Mouse (Mus musculus) kidney, postnatal 14 days (tissue): ENCODE results near the gene Ctcfl.
A peak's percentile ranks its signal among the peaks of the same experiment; 100 is the strongest.

Source experiments
- DNase-seq: peaks from one replicate; pipeline ENCODE4 v3.0.0; 2022; ENCODE audit warnings: mixed read lengths

Ctcfl gene

DNA sequence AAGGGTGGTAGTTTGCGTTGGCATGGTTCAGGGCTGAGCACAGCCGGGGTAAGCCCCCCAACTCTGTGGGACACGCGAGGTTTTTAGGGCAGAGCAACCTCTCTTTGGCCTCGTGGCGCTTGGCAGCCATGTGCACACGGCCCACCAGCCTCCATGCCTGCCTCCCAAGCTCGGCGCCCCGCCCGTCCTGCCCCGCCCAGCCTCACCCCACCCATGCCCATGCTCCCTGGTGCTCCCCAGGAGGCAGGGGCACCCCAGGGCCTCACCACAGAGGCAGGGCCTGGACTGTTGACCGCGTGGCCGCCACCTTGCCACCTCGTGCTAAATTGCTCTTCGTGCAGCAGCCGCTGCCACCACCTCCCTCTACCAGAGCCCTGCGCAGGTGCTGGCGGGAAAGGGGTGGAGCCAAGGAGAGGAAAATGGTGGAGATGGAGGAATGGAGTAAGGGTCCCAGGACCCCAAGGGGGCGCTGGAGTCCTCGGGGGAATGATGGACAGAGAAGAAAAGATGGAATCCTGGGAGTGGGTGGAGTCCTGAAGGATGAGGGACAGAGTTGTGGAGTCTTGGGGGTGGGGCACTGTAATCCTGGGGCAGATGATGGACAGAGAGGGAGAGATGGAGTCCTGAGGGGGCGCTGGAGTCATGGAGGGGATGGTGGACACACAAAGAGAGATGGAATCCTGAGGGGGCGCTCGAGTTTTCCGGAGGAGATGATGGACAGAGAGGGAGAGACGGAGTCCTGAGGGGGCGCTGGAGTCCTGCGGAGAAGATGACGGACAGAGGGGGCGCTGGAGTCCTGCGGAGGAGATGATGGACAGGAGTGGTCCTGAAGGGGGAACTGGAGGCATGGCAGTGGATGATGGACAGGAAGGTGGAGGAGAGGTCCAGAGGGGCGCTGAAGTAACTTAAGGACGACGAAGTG lies at the start of gene Ctcfl:
TSS of gene Ctcfl (minus strand) at position 503 of the 922 bp plus-strand sequence.
- no peak for DNase-seq

DNA sequence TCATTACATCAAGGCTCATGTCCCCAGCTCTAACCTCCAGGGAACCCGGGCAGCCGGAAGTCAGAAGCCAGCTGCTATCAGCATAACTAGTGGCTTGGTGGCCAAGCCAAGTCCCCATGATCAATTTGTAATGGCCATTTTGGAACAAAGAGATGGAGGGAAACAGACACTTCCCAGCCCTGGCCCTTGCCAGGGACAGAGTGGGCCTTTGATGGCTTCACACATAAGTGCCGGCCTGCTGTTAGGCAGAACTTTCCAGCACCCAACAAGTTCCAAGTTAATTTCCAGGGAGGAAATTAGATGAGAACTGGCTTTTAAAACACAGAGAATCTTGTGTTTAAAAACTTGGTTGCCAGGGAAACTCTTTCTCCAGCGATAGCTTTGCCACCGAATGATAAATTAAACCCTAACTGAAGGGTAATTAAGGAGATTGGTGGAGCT lies 49.1 kb upstream of the Ctcfl start:
- DNase-seq = peak; percentile 38

DNA sequence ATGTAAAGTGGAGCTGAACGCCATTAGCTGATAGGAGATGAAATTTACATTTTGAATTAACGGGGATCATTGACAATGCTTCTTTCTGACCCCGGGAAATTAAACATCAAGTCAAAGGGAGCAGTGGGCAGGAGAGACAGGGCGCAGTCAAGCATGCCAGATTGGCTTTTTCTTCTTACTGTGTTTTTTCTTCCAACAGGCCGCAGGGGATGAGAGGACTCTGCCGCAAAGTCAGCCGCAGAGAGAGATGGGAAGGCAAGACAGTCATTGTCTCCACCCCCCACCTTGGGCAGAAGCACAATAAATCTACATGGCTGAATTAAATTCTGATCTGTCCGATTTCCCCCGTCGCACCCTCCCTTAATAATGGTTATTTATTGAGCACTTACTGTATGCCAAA lies 46.0 kb upstream of the Ctcfl start:
- no peak for DNase-seq

DNA sequence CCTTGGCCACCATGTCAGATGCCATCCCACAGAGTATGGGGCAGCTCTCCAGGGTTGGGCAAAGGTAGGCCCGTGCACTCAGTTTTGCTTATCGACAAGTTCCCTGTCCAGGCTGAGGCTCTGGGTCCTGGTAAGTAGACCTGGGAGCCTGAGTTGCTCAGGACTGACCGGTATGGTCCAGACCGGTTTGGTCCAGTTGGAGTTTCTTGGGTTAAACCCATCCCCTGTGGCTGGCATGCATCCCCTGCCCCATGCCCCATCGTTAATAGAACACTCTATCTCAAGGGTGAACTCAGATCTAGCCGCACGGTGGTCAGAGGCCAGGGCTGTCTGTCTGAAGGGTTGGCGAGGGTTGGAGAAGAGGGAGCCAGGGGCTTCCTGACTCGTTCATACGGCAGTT lies 45.6 kb upstream of the Ctcfl start:
- peak; percentile 66 for DNase-seq

DNA sequence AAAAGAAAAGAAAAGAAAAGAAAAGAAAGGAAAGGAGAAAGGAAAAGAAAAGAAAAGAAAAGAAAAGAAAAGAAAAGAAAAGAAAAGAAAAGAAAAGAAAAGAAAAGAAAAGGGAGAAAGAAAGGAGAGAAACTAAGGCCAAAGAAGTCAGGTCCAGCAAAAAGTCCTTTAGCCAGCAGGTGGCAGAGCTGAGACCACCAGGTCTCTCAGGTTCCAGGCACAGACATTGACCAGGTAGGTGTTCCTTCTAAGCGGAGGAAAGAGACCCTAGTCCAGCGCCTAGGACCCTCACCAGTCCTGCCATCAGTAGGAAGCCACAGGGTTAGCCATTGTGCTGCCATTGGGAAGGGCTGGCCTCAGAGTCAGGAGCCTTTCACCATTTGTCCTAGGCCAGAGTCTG lies 45.0 kb upstream of the Ctcfl start:
- peak; percentile 70 for DNase-seq

DNA sequence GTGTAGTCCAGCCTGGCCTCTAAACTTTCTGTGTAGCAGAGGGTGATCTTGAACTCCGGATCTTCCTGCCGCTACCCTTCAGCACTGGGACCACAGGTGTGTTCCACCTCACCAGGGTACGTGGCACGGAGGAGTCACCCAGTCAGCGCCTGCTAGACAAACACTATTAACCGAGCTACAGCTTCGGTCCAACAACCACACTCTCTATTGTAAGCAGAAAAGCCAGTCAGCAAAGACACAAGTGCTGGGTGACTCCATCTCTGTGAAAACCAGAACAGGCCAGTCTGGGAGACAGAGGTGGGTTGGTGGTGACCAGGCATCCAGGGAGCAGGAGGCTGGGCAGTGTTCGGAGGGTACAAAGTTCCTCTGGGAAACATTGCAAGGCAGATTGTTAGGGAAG lies 44.1 kb upstream of the Ctcfl start:
- DNase-seq = peak; percentile 76

DNA sequence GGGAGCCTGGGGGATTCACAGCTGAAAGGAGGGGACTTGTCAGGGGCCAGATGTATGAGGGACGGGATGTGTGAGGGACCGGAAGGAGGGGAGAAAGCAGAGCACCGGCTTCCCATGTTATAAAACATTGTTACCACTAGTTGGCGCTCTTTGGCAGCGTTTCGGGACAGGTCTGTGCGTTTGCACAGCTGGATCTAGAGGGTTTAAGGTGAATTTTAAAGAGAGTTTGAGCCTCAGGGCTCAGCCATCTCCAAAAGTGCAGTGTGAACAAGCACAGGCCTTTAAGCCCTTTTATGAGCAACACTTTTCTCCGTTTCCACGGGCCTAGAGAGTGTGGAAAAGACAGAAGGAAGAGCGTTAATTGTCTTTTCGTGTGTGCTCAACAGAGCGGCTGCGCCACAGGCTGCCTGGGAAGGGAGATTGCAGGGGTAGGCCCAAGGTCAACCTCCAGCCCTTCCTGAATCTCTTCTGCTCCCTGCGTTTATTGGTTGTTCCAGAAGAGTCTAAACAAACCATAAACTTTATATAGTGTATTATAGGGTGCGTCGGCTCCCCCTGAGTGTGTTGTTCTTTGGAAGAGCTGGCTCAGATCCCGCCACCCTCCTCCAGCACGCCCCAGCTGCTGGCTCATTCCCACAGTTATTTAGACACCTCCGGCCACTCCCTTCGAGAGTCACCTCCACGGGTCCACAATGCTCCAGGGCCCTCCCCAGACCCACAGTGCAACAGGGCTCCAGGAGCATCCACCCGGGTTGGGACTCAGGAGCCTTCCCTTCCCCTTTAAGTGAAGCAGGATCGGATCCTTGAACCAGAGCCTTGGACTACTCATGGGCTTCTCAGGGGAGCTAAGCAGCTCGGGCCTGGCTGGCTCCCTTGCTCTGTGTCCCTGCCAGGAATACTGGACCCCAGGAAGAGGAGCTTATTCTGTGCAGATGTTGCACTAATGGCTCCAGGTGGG lies 40.3 kb upstream of the Ctcfl start:
- DNase-seq = peak; percentile 87

DNA sequence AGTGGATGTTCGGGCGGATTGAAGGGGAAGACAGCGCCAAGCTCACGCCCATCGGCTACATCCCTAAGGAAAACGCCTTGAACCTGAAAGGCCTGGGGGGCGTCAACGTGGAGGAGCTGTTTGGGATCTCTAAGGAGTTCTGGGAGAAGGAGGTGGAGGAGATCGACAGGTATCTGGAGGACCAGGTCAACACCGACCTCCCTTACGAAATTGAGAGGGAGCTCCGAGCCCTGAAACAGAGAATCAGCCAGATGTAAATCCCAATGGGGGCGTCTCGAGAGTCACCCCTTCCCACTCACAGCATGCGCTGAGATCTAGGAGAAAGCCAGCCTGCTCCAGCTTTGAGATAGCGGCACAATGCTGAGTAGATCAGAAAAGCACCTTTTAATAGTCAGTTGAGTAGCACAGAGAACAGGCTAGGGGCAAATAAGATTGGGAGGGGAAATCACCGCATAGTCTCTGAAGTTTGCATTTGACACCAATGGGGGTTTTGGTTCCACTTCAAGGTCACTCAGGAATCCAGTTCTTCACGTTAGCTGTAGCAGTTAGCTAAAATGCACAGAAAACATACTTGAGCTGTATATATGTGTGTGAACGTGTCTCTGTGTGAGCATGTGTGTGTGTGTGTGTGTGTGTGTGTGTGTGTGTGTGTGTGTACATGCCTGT lies 39.2 kb upstream of the Ctcfl start:
- DNase-seq = no peak

DNA sequence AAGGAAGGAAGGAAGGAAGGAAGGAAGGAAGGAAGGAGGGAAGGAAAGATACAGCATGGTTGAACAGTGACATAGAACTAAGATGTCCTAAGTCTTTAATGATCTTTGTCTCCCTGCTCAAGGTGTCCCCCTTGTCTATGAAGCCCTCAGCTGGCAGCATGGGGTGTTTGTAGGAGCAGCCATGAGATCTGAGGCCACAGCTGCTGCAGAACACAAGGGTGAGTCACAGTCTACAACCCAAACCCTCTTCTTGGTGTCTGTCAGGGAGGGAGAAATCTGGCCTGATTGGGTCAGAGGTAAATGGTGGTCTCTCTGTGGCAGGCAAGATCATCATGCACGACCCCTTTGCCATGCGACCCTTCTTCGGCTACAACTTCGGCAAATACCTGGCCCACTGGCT lies 38.5 kb upstream of the Ctcfl start:
- no peak for DNase-seq

DNA sequence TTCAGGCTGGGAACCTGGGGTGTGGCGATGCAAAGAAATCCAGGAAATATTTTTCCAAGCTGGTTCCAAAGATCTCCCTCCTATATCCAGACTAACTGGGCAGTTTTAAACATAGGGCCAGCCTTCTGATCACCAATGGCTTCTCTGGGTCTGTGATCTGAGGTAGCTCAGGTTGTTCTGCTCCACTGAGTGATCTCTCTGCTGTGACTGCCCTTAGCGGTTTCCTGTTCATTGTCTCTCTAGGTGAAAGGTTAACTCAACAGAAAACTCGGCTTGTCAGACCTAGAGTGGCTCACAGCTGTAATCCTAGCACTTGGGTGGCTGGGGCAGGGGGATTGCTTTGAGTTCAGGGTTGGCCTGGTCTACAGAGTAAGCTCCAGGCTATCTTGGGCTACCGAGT lies 38.1 kb upstream of the Ctcfl start:
- DNase-seq = peak; percentile 45

DNA sequence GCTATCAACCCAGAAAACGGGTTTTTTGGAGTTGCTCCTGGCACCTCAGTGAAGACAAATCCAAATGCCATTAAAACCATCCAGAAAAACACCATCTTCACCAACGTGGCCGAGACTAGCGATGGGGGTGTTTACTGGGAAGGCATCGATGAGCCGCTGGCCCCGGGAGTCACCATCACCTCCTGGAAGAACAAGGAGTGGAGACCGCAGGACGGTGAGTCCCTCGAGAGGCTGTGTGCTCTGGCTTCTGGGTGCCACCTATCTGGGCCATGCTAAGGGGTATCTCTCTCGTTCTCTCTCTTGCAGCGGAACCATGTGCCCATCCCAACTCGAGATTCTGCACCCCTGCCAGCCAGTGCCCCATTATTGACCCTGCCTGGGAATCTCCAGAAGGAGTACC lies 37.6 kb upstream of the Ctcfl start:
- DNase-seq = no peak

DNA sequence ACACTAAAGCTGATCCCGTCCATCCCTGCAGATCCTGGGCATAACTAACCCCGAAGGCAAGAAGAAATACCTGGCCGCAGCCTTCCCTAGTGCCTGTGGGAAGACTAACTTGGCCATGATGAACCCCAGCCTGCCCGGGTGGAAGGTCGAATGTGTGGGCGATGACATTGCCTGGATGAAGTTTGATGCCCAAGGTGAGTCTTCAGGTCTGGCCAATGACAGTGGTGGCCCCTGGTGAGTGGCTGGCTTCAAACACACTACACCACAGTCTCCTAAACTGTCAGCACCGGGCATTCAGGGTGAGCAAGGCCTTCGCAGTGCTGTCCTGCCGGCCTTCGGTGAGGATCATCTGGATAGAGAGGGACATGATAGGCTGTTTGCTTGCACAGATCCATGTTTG lies 36.6 kb upstream of the Ctcfl start:
- DNase-seq = peak; percentile 21

DNA sequence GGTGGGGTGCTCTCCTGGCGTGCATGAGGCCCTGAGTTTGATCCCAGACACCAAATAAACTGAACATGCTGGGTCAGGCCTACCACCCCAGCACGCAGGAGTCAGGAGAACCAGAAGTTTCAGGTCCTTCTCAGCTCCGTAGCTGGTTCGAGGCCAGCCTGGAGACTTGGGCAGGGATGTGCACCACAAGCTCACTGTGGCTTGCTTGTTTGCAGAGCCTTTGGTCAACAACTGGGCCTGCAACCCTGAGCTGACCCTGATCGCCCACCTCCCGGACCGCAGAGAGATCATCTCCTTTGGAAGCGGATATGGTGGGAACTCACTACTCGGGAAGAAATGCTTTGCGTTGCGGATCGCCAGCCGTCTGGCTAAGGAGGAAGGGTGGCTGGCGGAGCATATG lies 35.6 kb upstream of the Ctcfl start:
- peak; percentile 13 for DNase-seq

DNA sequence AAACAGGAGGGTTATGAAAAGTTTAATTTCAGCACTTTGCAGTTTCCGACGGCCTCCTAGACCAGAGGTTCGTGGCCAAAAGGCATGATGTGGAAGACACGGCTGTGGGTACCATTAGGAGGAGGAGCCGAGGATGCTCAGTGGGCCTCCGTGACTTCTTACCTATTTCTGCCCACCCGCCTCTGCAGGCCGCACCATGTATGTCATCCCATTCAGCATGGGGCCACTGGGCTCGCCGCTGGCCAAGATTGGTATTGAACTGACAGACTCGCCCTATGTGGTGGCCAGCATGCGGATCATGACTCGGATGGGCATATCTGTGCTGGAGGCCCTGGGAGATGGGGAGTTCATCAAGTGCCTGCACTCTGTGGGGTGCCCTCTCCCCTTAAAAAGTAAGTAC lies 35.2 kb upstream of the Ctcfl start:
- peak; percentile 11 for DNase-seq

DNA sequence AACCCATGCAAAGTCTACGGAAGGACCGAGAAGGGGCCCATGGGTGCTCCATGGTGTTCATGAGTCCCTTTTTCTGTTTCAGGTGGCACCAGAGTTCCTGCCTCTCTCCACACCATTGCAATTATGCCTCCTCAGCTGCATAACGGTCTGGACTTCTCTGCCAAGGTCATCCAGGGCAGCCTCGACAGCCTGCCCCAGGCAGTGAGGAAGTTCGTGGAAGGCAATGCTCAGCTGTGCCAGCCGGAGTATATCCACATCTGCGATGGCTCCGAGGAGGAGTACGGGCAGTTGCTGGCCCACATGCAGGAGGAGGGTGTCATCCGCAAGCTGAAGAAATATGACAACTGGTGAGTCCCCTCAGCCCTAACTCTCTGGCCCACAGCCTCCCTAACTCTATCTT lies 33.9 kb upstream of the Ctcfl start:
- DNase-seq = no peak

DNA sequence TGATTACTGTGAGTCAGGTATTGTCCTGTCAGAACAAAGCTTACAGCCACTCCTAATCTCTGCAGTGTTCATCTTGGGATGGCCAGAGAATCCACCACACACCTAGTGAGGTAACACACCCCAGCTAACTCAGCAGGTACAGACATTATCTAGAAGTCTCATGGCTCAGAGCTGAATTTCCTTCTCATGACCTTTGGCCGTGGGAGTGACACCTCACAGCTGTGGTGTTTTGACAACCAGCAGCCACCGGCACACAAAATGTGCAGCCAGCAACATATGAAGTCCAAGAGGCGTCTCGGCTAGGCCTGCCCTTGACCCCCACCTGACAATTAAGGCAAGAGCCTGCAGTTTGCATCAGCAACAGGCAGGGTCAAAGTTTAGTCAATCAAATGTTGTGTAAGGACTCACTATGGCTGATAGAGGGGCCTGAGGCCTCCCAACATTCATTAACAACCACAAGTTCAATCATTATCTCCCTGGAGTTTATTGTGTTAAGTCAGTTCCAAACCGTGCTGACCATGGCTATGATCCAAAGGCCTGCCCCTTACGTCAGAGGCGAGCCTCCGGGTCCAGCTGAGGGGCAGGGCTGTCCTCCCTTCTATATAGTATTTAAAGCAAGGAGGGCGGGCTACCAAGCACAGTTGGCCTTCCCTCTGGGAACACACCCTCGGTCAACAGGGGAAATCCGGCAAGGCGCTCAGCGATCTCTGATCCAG lies 33.3 kb upstream of the Ctcfl start, which contains the start of gene Pck1:
TSS of gene Pck1 (plus strand) at position 613 of the 716 bp plus-strand sequence.
- DNase-seq = peak; percentile 91

DNA sequence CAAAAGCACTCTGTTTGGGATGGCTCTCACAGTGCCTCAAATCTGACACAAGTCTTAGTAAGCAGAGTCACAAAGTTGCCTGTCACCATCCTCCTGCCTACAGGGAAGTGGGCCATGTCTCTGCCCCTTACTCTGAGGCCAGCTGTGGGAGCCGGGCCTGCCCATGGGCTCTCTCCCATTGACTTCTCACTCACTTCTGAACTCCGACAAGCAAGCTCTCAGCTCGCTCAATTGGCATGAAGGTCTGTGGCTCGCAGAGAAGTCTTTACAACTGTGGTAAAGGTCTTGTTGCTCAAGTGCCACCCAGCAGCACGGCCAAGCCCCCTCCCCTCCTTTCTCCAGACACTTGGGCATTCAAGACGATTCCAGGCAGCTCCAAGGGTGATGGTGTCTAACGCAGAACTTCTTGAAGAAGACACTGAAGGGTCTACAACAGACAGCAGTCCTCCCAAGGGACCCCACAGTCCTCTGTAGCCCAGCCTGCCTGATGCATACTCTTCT lies 32.5 kb upstream of the Ctcfl start:
- DNase-seq = no peak

DNA sequence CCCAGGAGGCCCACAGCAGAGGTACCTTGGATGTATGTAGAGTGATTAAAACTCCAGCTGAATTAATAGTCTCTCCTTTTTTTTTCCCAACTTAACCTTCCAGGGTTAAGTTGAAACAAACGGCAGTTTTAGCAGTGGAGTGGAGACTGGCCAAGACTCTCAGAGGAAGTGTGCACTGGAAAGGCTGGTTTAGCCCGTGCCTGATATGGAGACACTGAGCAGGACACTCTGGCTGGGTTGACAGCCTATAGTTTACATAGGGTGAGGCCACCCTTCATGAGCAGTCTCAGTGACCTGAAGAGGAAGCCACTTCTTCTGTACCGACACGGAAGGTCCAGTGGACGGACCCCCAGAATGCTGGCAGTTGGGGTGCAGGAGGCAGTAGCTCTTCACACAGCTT lies 32.0 kb upstream of the Ctcfl start:
- DNase-seq = no peak

DNA sequence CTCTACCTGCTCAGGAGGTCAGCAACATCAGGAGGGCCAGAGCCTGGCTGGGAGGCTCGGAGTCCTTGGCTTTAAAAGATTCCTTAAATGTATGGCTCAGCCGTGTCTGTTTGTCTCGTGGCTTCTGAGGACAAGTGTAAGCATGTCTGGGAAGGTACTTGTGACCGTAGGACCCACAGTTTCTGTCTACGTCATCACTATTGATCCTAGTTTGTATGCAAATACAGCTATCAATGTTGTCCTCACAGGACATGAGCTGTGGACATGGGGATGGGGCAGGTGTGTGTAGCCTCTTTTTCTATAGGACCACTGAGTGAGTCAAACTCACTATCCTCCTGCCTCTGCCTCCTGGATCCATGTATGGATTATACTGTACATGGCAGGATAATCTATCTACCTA lies 28.7 kb upstream of the Ctcfl start:
- no peak for DNase-seq

DNA sequence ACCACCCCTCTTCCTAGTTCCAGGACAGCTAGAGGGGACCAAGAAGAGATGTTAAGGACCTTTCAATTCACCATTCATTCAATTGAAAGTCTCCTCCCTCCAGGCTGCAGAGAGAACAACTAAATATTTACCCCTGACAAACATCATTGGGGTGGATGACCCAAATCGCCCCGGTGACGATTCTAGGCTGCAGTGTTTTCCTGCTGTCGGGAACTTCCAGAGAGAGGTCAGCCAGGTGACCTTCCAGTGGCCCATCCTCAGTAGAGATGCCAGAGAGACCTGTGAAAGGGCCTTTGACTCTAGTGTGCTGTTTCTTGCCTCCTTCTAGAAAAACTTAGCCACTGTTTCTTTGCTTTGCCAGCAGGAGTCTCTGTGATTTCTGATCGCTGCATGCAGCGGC lies 27.4 kb upstream of the Ctcfl start:
- no peak for DNase-seq

DNA sequence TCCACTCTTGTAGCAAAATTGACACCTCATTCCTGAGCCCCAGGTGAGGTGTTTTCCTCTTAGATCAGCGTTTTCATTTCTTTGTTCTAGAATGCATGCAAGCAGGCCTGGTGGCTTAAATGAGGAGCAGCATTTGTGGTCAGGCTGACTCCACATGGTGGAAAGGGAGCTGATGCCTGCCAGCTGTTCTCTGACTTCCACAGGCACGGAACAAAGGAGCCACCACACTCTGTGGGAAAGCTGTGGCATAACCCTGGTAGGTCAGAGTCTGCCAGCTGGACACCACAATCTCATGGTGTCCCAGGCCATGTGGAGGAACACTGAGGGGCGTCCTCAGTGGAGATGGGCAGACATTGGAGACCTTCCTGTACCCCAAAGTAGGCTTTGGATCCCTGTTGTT lies 26.5 kb upstream of the Ctcfl start:
- no peak for DNase-seq

DNA sequence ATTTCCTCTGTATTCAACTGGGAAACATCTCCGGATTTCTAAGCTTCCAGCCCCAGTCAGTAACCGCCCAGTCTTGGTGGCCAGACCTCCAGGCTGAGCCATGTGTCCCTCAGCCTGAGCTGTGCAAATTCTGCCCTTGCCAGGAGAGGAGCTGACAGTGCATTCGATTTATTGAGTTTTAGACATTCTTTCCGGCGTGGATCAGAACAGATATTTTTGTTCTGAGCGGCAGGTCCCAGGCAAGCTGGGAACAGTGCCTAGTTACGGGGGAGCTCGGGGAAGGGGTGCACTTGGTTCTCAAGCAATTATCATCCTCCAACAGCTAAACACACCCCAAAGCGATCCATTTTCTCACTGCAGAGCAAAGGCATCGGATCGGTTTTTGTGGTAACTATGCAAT lies 24.3 kb upstream of the Ctcfl start:
- no peak for DNase-seq
